Mouse (Mus musculus) neural tube, embryonic 11.5 days (tissue): ENCODE measurements at regions not wholly inside any gene's neighbourhood (a gene's known extent, or its start where the extent isn't known, plus 50 kb on each side); places are given as distances from the start of the nearest gene placed in this dataset. TPM values are rescaled to one million over a fixed set of nuclear protein-coding genes. Genes with fewer than 3 reads are reported as not detected.

Source experiments
- ATAC-seq: fragments of 200-750 bp; cut with Nextera tagmentation; 2 replicates; pipeline ENCODE4 v1.8.0; 2017; ENCODE audit warnings: moderate number of reproducible peaks, mild to moderate bottlenecking, moderate TSS enrichment, moderate library complexity; ENCODE audit not compliant: insufficient read depth, low FRiP score, low TSS enrichment
- DNase-seq: peaks from one replicate; pipeline ENCODE4 v3.0.0-alpha.2; 2015; ENCODE audit warnings: low spot score
- H3K27ac ChIP-seq: fragments of 300-500 bp; sonication (generic); 2 replicates; pipeline ENCODE4 v1.5.1; 2014; ENCODE audit warnings: low read depth, mild to moderate bottlenecking, low read length
- H3K27me3 ChIP-seq: fragments of 300-500 bp; sonication (generic); 2 replicates; pipeline ENCODE4 v1.6.1; 2014; ENCODE audit warnings: mild to moderate bottlenecking, low read length, mixed read lengths; ENCODE audit not compliant: control insufficient read depth, insufficient read depth
- H3K36me3 ChIP-seq: fragments of 300-500 bp; sonication (generic); 2 replicates; pipeline ENCODE4 v1.6.1; 2014; ENCODE audit warnings: mild to moderate bottlenecking, low read length, moderate library complexity, mixed read lengths; ENCODE audit not compliant: control insufficient read depth, insufficient read depth
- H3K4me1 ChIP-seq: fragments of 300-500 bp; sonication (generic); 2 replicates; pipeline ENCODE4 v1.6.1; 2014; ENCODE audit warnings: low read length, mixed read lengths; ENCODE audit not compliant: control insufficient read depth, insufficient read depth
- H3K4me2 ChIP-seq: fragments of 300-500 bp; sonication (generic); 2 replicates; pipeline ENCODE4 v1.6.1; 2014; ENCODE audit warnings: low read depth, mild to moderate bottlenecking, moderate library complexity
- H3K4me3 ChIP-seq: fragments of 300-500 bp; sonication (generic); 2 replicates; pipeline ENCODE4 v1.5.1; 2014; ENCODE audit warnings: low read depth, low read length
- H3K9ac ChIP-seq: fragments of 300-500 bp; sonication (generic); 2 replicates; pipeline ENCODE4 v1.6.1; 2014; ENCODE audit warnings: mild to moderate bottlenecking, low read length
- H3K9me3 ChIP-seq: fragments of 300-500 bp; sonication (generic); 2 replicates; pipeline ENCODE4 v1.6.1; 2016; ENCODE audit warnings: low read length; ENCODE audit not compliant: control insufficient read depth
- WGBS: fragments of 180-500 bp; shearing (Covaris S2); extraction: QIAGEN DNeasy Blood & Tissue Kit; methylation state at CpG from one replicate; pipeline ENCODE4 v1.1.7; 2014; 5-methylcytosine and 5-hydroxymethylcytosine counted together
- microRNA-seq: library from miRNA; unstranded; fragments of <30 nt; microRNA quantifications from one replicate; pipeline ENCODE4, GENCODE M21; 2016

DNA sequence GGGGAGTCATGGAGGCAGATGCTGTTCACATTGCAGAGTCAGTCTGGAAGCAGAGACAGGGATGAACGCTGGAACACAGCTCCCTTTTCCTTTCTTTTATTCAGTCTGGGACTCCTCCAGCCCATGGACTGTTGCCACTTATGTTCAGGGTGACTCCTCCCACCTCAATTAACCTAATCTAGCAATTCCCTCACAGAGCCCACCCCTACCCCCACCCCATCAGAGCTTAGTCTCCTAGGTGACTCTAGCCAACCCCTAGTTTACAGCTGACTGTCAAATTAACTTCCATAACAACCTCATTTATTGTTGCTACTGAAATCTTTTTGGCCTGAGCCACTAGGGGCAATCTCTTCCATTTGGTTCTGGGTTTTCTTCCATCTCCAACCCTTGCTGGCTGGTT is 85.2 kb upstream of the Fam19a5 start:
- DNase-seq, result no peak
- 32% methylated on average over 1 of the region's 1 CpGs for WGBS

DNA sequence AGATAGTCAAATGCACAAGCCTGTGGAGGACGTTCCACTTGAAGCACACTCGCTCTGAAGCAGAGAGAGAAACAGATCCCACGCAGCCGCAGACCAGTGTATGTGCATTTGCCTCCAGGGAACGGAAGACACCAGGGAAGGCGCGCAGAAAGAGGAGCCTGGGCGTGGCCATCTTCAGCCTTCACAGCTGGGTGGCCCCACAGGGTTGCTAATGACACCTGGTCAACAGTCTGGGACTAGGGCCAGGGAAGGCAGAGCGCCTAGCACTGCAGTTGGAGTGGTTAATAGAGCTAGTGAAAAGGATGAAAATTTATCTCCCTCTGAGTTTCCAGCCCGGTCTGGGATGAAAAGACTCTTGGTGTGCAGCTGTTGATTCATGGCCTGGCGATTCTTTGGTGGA is 67.9 kb upstream of the Fam19a5 start:
- 38% methylated on average over 11 of the region's 11 CpGs for WGBS
- no peaks in the 10 kb centered on the region for H3K9me3 ChIP-seq

More for the DNA sequence above, 85.2 kb upstream of the Fam19a5 start:
- H3K4me3 ChIP-seq, result no peak overlapping the region
- H3K4me1 ChIP-seq, result no peaks in the 10 kb centered on the region
- H3K27me3 ChIP-seq, result no peaks in the 10 kb centered on the region
- H3K4me2 ChIP-seq, result no peak overlapping the region
- ATAC-seq, result no peak
- H3K36me3 ChIP-seq, result no peaks in the 10 kb centered on the region
- H3K27ac ChIP-seq, result no peak overlapping the region
- no peak overlapping the region for H3K9ac ChIP-seq
- no peaks in the 10 kb centered on the region for H3K9me3 ChIP-seq

DNA sequence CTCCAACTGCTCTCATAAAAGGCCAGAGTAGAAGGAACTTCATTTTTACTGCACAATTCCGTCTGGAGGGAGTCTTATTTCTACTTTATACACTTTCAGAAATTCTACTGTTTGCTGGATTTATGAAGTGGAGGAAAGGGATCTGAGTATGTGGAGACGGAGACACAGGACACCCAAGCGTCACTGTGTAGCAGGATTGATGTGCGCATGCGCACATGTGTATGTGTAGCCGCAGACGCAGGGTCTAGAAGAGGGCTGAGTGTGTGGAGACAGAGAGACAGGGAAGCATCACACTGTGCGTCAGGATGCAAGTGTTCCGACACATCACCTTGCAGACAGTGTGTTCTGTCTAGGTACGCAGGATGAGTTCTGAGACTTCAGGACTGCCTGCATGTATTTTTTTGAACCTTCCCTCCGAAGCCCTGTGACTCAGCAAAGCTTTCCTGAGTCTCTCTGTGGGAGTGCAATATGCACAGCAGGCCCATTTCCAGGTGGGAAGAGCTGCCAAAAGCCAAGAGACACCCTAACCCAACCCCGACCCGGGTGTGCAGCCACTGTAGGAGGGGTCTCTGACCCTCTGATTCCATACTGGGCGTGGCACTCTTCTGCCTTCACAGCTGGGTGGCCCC is 67.1 kb upstream of the Fam19a5 start:
- DNase-seq (no peak), ATAC-seq (no peak)
- no peak overlapping the region for H3K9ac ChIP-seq
- WGBS, result 70% methylated on average over 14 of the region's 14 CpGs
- H3K9me3 ChIP-seq, result no peaks in the 10 kb centered on the region
- no peak overlapping the region for H3K4me2 ChIP-seq
- H3K27me3 ChIP-seq, result no peaks in the 10 kb centered on the region
- no peaks in the 10 kb centered on the region for H3K36me3 ChIP-seq
- H3K4me3 ChIP-seq, result no peak overlapping the region
- H3K27ac ChIP-seq, result no peak overlapping the region
- no peaks in the 10 kb centered on the region for H3K4me1 ChIP-seq

More for the DNA sequence above, 67.9 kb upstream of the Fam19a5 start:
- DNase-seq (no peak), ATAC-seq (no peak)
- Histone ChIP-seq H3K27me3 (no peaks in the 10 kb centered on the region), H3K36me3 (no peaks in the 10 kb centered on the region), H3K27ac (no peak overlapping the region), H3K4me2 (no peak overlapping the region), H3K4me3 (no peak overlapping the region), H3K9ac (no peak overlapping the region), H3K4me1 (no peaks in the 10 kb centered on the region)

DNA sequence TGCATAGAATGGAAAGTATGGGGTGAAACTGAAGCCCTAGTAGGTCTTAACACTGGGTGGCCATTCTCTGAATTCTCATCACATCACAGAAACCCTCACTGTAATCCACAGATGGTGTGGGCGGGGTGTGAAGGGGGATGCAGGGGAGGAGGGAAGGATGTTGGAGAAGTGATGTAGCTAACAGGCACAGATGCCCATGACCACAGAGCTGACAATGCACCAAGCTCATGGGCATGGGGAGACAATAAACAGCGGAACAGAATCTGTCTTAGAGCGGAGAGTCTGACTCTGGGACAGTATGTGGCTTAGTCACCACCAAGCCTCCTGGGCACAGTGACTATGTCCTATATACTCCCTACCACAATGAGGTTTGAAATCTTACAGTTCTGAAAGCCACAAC is 63.3 kb upstream of the Fam19a5 start:
- no peak for DNase-seq
- no peaks in the 10 kb centered on the region for H3K36me3 ChIP-seq
- no peaks in the 10 kb centered on the region for H3K4me1 ChIP-seq
- WGBS, result 86% methylated on average over 3 of the region's 3 CpGs
- no peak overlapping the region for H3K27ac ChIP-seq
- H3K4me3 ChIP-seq, result no peak overlapping the region
- no peak overlapping the region for H3K9ac ChIP-seq
- no peaks in the 10 kb centered on the region for H3K9me3 ChIP-seq
- no peaks in the 10 kb centered on the region for H3K27me3 ChIP-seq
- ATAC-seq, result no peak
- no peak overlapping the region for H3K4me2 ChIP-seq

Small RNA genes lying in the stretch of these regions (microRNA-seq; reads per million reads assigned to microRNA genes)
- not detected for gene Gm23416
